Mouse (Mus musculus) CH12.LX (cell line): Measurements from ENCODE around the gene Txndc11. TPM values are rescaled to one million over a fixed set of nuclear protein-coding genes. Genes with fewer than 3 reads are reported as not detected.
A peak's percentile ranks its signal among the peaks of the same experiment; 100 is the strongest.

Experiments used
- DNase-seq: peaks from one replicate; pipeline ENCODE4 v3.0.0-alpha.2; 2013; ENCODE audit errors: extremely low read depth
- H3K27ac ChIP-seq: 2 replicates; pipeline ENCODE4 v1.5.1; 2012; ENCODE audit warnings: low read depth, mild to moderate bottlenecking, control low read depth, moderate library complexity; ENCODE audit not compliant: insufficient read depth
- H3K27me3 ChIP-seq: replicated peaks from 2 replicates; pipeline ENCODE3; 2012; ENCODE audit warnings: inconsistent platforms
- H3K36me3 ChIP-seq, 2 experiments: replicated peaks in 1 of 2; 2 replicates each; pipeline versions ENCODE3 to v1.6.1; 2012; ENCODE audit warnings: inconsistent platforms in 1 of 2, low read length in 1 of 2, mild to moderate bottlenecking in 1 of 2, mixed read lengths in 1 of 2, moderate library complexity in 1 of 2; ENCODE audit not compliant: control insufficient read depth in 1 of 2, insufficient read depth in 1 of 2
- H3K4me1 ChIP-seq, 2 experiments: 2 replicates each; pipeline ENCODE4 v1.6.1; 2012; ENCODE audit warnings: inconsistent platforms in 1 of 2, moderate library complexity in 1 of 2; ENCODE audit not compliant: insufficient read depth in 2 of 2, control insufficient read depth in 1 of 2
- H3K4me2 ChIP-seq: 2 replicates; pipeline ENCODE4 v1.6.1; 2012; ENCODE audit warnings: low read depth, mild to moderate bottlenecking, control low read depth; ENCODE audit not compliant: poor library complexity, insufficient read depth, severe bottlenecking
- H3K4me3 ChIP-seq, 3 experiments: fragments of 150-350 bp in 1 of 3; sonication (generic) in 1 of 3; replicated peaks in 1 of 3; 2 replicates each; pipeline versions ENCODE3 to v1.5.1; 2011 to 2012; ENCODE audit warnings: low read depth in 2 of 3, low read length in 2 of 3, mild to moderate bottlenecking in 2 of 3, moderate library complexity in 2 of 3, control low read depth in 1 of 3, improper control_type of control experiment in 1 of 3, inconsistent platforms in 1 of 3, mixed read lengths in 1 of 3; ENCODE audit not compliant: poor library complexity in 1 of 3
- H3K79me2 ChIP-seq: replicated peaks from 2 replicates; pipeline ENCODE4 v1.6.1; 2012; ENCODE audit warnings: mild to moderate bottlenecking, moderate library complexity; ENCODE audit not compliant: control insufficient read depth, poor library complexity, insufficient read depth, severe bottlenecking; ENCODE audit errors: extremely low read depth
- H3K9ac ChIP-seq: 2 replicates; pipeline ENCODE4 v1.6.1; 2012; ENCODE audit warnings: low read depth, mild to moderate bottlenecking, control low read depth, moderate library complexity; ENCODE audit not compliant: insufficient read depth
- H3K9me3 ChIP-seq: replicated peaks from 2 replicates; pipeline ENCODE3; 2012; ENCODE audit warnings: low read length, inconsistent platforms, mixed read lengths
- BHLHE40 ChIP-seq: IDR thresholded peaks from 2 replicates; pipeline ENCODE4 v1.6.1; 2011; ENCODE audit warnings: mild to moderate bottlenecking, low read depth, low read length, improper control_type of control experiment
- CHD1 ChIP-seq: IDR thresholded peaks from 2 replicates; pipeline ENCODE4 v1.6.1; 2012; ENCODE audit warnings: low read depth, low read length, improper control_type of control experiment, inconsistent platforms
- CHD2 ChIP-seq: IDR thresholded peaks from 2 replicates; pipeline ENCODE4 v1.6.1; 2011; ENCODE audit warnings: low read length, improper control_type of control experiment
- CTCF ChIP-seq, 2 experiments: IDR thresholded peaks in 1 of 2; conservative IDR thresholded peaks in 1 of 2; 2 replicates each; pipeline ENCODE4 v1.5.1; 2011 to 2012; ENCODE audit warnings: low read depth in 2 of 2, low read length in 2 of 2, improper control_type of control experiment in 1 of 2, inconsistent platforms in 1 of 2, mild to moderate bottlenecking in 1 of 2, moderate library complexity in 1 of 2
- E2F4 ChIP-seq: IDR thresholded peaks from 2 replicates; pipeline ENCODE4 v1.6.1; 2011; ENCODE audit warnings: low read depth, low read length, improper control_type of control experiment; ENCODE audit not compliant: insufficient replicate concordance
- EP300 ChIP-seq: IDR thresholded peaks from 2 replicates; pipeline ENCODE4 v1.6.1; 2011; ENCODE audit warnings: low read length, improper control_type of control experiment
- GABPA ChIP-seq: IDR thresholded peaks from 2 replicates; pipeline ENCODE4 v1.6.1; 2012; ENCODE audit warnings: low read depth, low read length, improper control_type of control experiment, inconsistent platforms; ENCODE audit not compliant: insufficient replicate concordance
- HCFC1 ChIP-seq: IDR thresholded peaks from 2 replicates; pipeline ENCODE4 v1.6.1; 2012; ENCODE audit warnings: low read depth, mild to moderate bottlenecking, inconsistent platforms, low read length, improper control_type of control experiment
- IRF4 ChIP-seq: IDR thresholded peaks from 2 replicates; pipeline ENCODE4 v1.6.1; 2014; ENCODE audit warnings: low read depth, mild to moderate bottlenecking, inconsistent platforms, low read length, improper control_type of control experiment
- JUN ChIP-seq: IDR thresholded peaks from 2 replicates; pipeline ENCODE4 v1.6.1; 2011; ENCODE audit warnings: low read depth, mild to moderate bottlenecking, low read length, improper control_type of control experiment, moderate library complexity; ENCODE audit not compliant: insufficient read depth
- JUND ChIP-seq: conservative IDR thresholded peaks from 2 replicates; pipeline ENCODE4 v1.6.1; 2011; ENCODE audit warnings: low read depth, low read length, improper control_type of control experiment
- MAX ChIP-seq: IDR thresholded peaks from 2 replicates; pipeline ENCODE4 v1.6.1; 2011; ENCODE audit warnings: low read length, improper control_type of control experiment
- MEF2A ChIP-seq: IDR thresholded peaks from 2 replicates; pipeline ENCODE4 v1.6.1; 2014; ENCODE audit warnings: low read depth, mild to moderate bottlenecking, inconsistent platforms, low read length, improper control_type of control experiment, borderline replicate concordance
- NELFE ChIP-seq: IDR thresholded peaks from 2 replicates; pipeline ENCODE4 v1.6.1; 2011; ENCODE audit warnings: low read depth, low read length, improper control_type of control experiment
- PAX5 ChIP-seq: IDR thresholded peaks from 2 replicates; pipeline ENCODE4 v1.6.1; 2012; ENCODE audit warnings: low read length, inconsistent platforms, mixed read lengths
- RAD21 ChIP-seq: IDR thresholded peaks from 2 replicates; pipeline ENCODE4 v1.6.1; 2011; ENCODE audit warnings: low read depth, mild to moderate bottlenecking, low read length, improper control_type of control experiment, moderate library complexity
- SMC3 ChIP-seq: IDR thresholded peaks from 2 replicates; pipeline ENCODE4 v1.6.1; 2011; ENCODE audit warnings: low read depth, low read length, improper control_type of control experiment
- TBP ChIP-seq: conservative IDR thresholded peaks from 2 replicates; pipeline ENCODE4 v1.6.1; 2011; ENCODE audit warnings: low read depth, low read length, improper control_type of control experiment
- UBTF ChIP-seq: IDR thresholded peaks from 2 replicates; pipeline ENCODE4 v1.6.1; 2012; ENCODE audit warnings: low read depth, mild to moderate bottlenecking, inconsistent platforms, low read length, improper control_type of control experiment, moderate library complexity
- ZC3H11A ChIP-seq: IDR thresholded peaks from 2 replicates; pipeline ENCODE4 v1.6.1; 2012; ENCODE audit warnings: low read depth, mild to moderate bottlenecking, inconsistent platforms, low read length, improper control_type of control experiment
- dilution Hi-C: fragments of 300-500 bp; cut with MboI; formaldehyde crosslinking; loops from 2 replicates; pipeline ENCODE4 v1.14.3; 2020; ENCODE audit warnings: low sequenced_read_pairs; ENCODE audit not compliant: extremely low pct_unique_long_range_greater_than_20kb, extremely low pct_ligation_motif_present
- in situ Hi-C: fragments of 300-500 bp; cut with MboI; formaldehyde crosslinking; loops from 3 replicates; pipeline ENCODE4 v1.14.3; 2019; ENCODE audit warnings: low sequenced_read_pairs, low pct_ligation_motif_present, low pct_unique_long_range_greater_than_20kb, mixed read lengths
- polyA plus RNA-seq: library from polyadenylated mRNA; unstranded; fragments of >175 nt; gene quantifications from 2 replicates; pipeline ENCODE4 v1.2.1, GENCODE M21; 2012; ENCODE audit warnings: low read depth; ENCODE audit not compliant: insufficient read length
- total RNA-seq, 2 experiments: library from RNA; depleted of rRNA; stranded (reverse); fragments of 300-350 nt in 1 of 2; fragments of >200 nt in 1 of 2; gene quantifications; 2 replicates each; pipeline ENCODE4 v1.2.3; 2012 to 2014

Gene Txndc11
- total and polyA plus RNA-seq, 3 experiments: 40.6 to 63.2 (median 51.3) TPM

GRCm38 (mm10) chr16:11109198-11109740 is 25.2 kb downstream of the Txndc11 start:
- Histone ChIP-seq H3K36me3 (peaks cover 34 to 62% of the 10 kb centered on the region in 2 experiments), H3K4me2 (no peak overlapping the region), H3K9me3 (peaks cover 2% of the 10 kb centered on the region), H3K4me3 (no peak overlapping the region), H3K27me3 (no peaks in the 10 kb centered on the region), H3K79me2 (peaks cover 17% of the 10 kb centered on the region), H3K9ac (no peak overlapping the region), H3K27ac (no peak overlapping the region), H3K4me1 (peaks cover 9 to 31% of the 10 kb centered on the region in 2 experiments)
- DNase-seq: peak; percentile 62
- in situ Hi-C loops (loop anchor here (10.0 kb wide), 1 partner anchor 234 kb away; no protein-coding TSS in a partner anchor), dilution Hi-C loops (no loop called here)
- TF ChIP-seq RAD21: peak; percentile 89
- TF ChIP-seq PAX5: no peak
- peak; percentile 92 for TF ChIP-seq SMC3
- no peak for TF ChIP-seq E2F4
- no peak for TF ChIP-seq MAX
- TF ChIP-seq ZC3H11A: peak; percentile 62
- peak; percentile 87 to 90 for TF ChIP-seq CTCF (conservative IDR thresholded peaks at IDR 0.05 in 1 of 2, IDR thresholded peaks at IDR 0.05 in 1 of 2; ENCODE audit: low read depth in 2 of 2, low read length in 2 of 2)

DNA sequence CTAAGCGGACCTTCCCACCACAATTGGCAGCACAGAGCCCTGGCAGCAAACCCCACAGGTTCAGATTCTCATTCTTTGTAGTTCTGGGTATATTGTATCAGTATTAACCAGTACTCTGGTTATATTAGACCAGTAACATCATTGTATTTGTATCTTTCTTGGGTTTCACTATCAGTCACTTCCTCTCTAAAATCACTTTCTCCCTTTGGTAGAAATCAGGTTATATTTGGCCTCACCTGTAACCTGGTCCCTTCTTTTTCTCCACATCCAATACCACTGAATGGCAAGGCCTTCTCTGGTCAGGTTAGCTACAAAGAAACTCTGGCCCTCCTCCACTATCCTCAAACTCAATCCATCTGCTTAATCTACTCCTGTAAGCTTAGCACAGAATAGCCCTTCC is 29.5 kb downstream of the Txndc11 start:
- dilution Hi-C loops: no loop called here
- in situ Hi-C loops: loop anchor here (5.0 to 10.0 kb wide), 2 partner anchors 38 to 230 kb away; partner anchors contain the start of gene Litaf
- TF ChIP-seq UBTF: no peak
- TF ChIP-seq IRF4: peak; percentile 73
- no peak for TF ChIP-seq CHD2
- no peak for TF ChIP-seq PAX5
- peak; percentile 79 for TF ChIP-seq JUND
- no peak for TF ChIP-seq CHD1
- TF ChIP-seq BHLHE40: no peak
- TF ChIP-seq RAD21: no peak
- peak; percentile 63; the same call in 1 of the 2 replicates for TF ChIP-seq MEF2A
- peak; percentile 74 for TF ChIP-seq EP300
- 0 out of 2 replicates have a peak, but pooled peaks have one; percentile 21 for TF ChIP-seq JUN
- TF ChIP-seq GABPA: no peak
- TF ChIP-seq TBP: no peak
- no peak for TF ChIP-seq E2F4
- TF ChIP-seq HCFC1: no peak
- TF ChIP-seq NELFE: no peak
- Histone ChIP-seq H3K4me1 (peaks cover 13 to 51% of the 10 kb centered on the region in 2 experiments), H3K27me3 (no peaks in the 10 kb centered on the region), H3K79me2 (peaks cover 6% of the 10 kb centered on the region; the same call in 1 of the 2 replicates), H3K4me3 (no peak overlapping the region), H3K9ac (no peak overlapping the region), H3K4me2 (no peak overlapping the region), H3K36me3 (peaks cover 35 to 69% of the 10 kb centered on the region in 2 experiments), H3K27ac (no peak overlapping the region), H3K9me3 (peaks cover 2% of the 10 kb centered on the region)
- no peak for DNase-seq
